Mouse (Mus musculus) embryonic facial prominence, embryonic 12.5 days (tissue): ENCODE results near the gene Kif5c. TPM values are rescaled to one million over a fixed set of nuclear protein-coding genes. Genes with fewer than 3 reads are reported as not detected.

Source experiments
- ATAC-seq: fragments of 200-750 bp; cut with Nextera tagmentation; 2 replicates; pipeline ENCODE4 v1.8.0; 2017; ENCODE audit not compliant: insufficient number of reproducible peaks, insufficient read depth, low FRiP score, low TSS enrichment
- H3K27ac ChIP-seq: fragments of 300-500 bp; sonication (generic); 2 replicates; pipeline ENCODE4 v1.5.1; 2016; ENCODE audit warnings: mild to moderate bottlenecking
- H3K27me3 ChIP-seq: fragments of 300-500 bp; sonication (generic); 2 replicates; pipeline ENCODE4 v1.6.1; 2016; ENCODE audit warnings: mild to moderate bottlenecking, moderate library complexity
- H3K36me3 ChIP-seq: fragments of 300-500 bp; sonication (generic); 2 replicates; pipeline ENCODE4 v1.6.1; 2016; ENCODE audit warnings: mild to moderate bottlenecking
- H3K4me1 ChIP-seq: fragments of 300-500 bp; sonication (generic); 2 replicates; pipeline ENCODE4 v1.6.1; 2016
- H3K4me2 ChIP-seq: fragments of 300-500 bp; sonication (generic); replicated peaks from 2 replicates; pipeline ENCODE4 v1.6.1; 2016; ENCODE audit warnings: mild to moderate bottlenecking, moderate library complexity
- H3K4me3 ChIP-seq: fragments of 300-500 bp; sonication (generic); 2 replicates; pipeline ENCODE4 v1.5.1; 2016; ENCODE audit warnings: mild to moderate bottlenecking
- H3K9ac ChIP-seq: fragments of 300-500 bp; sonication (generic); 2 replicates; pipeline ENCODE4 v1.6.1; 2016; ENCODE audit warnings: mild to moderate bottlenecking, moderate library complexity
- H3K9me3 ChIP-seq: fragments of 300-500 bp; sonication (generic); 2 replicates; pipeline ENCODE4 v1.6.1; 2016; ENCODE audit warnings: mild to moderate bottlenecking, moderate library complexity
- WGBS: fragments of 180-500 bp; shearing (Covaris S2); methylation state at CpG from one replicate; pipeline ENCODE4 v1.1.7; 2016; 5-methylcytosine and 5-hydroxymethylcytosine counted together
- polyA plus RNA-seq: library from polyadenylated mRNA; unstranded; fragments of >200 nt; fragmentation: Nextera tagmentation; extraction: Ambion mirVana; gene quantifications from 2 replicates; pipeline ENCODE4 v1.2.1, GENCODE M21; 2016

The Kif5c gene
- polyA plus RNA-seq, 1 experiment from 2014 or later, result 25.9 TPM

- Histone ChIP-seq H3K9me3 (no peaks in the 10 kb centered on the region), H3K36me3 (peaks cover 53% of the 10 kb centered on the region), H3K9ac (no peak overlapping the region), H3K4me3 (no peak overlapping the region), H3K4me1 (no peaks in the 10 kb centered on the region), H3K4me2 (no peak overlapping the region), H3K27ac (no peak overlapping the region), H3K27me3 (no peaks in the 10 kb centered on the region)
- WGBS, result 85% methylated on average over 10 of the region's 10 CpGs
- no peak for ATAC-seq
These were observed 132.6 kb downstream of the Kif5c start for GRCm38 (mm10) chr2:49751544-49752210.

GRCm38 (mm10) chr2:49752211-49752607 is 133.1 kb downstream of the Kif5c start:
- no peaks in the 10 kb centered on the region for H3K27me3 ChIP-seq
- 90% methylated on average over 8 of the region's 8 CpGs for WGBS
- peaks cover 57% of the 10 kb centered on the region for H3K36me3 ChIP-seq
- no peak overlapping the region for H3K4me2 ChIP-seq
- no peak overlapping the region for H3K27ac ChIP-seq
- ATAC-seq, result no peak
- H3K9ac ChIP-seq, result no peak overlapping the region
- H3K4me1 ChIP-seq, result no peaks in the 10 kb centered on the region
- H3K4me3 ChIP-seq, result no peak overlapping the region
- no peaks in the 10 kb centered on the region for H3K9me3 ChIP-seq

GRCm38 (mm10) chr2:49753062-49753461 is 134.0 kb downstream of the Kif5c start:
- Histone ChIP-seq H3K4me2 (no peak overlapping the region), H3K36me3 (peaks cover 61% of the 10 kb centered on the region), H3K9ac (no peak overlapping the region), H3K4me3 (no peak overlapping the region), H3K4me1 (no peaks in the 10 kb centered on the region), H3K27ac (no peak overlapping the region), H3K27me3 (no peaks in the 10 kb centered on the region), H3K9me3 (no peaks in the 10 kb centered on the region)
- no peak for ATAC-seq
- WGBS, result 93% methylated on average over 3 of the region's 3 CpGs

GRCm38 (mm10) chr2:49755054-49755453 is 136.0 kb downstream of the Kif5c start:
- Histone ChIP-seq H3K9me3 (no peaks in the 10 kb centered on the region), H3K27ac (no peak overlapping the region), H3K4me2 (no peak overlapping the region), H3K4me3 (no peak overlapping the region), H3K27me3 (no peaks in the 10 kb centered on the region), H3K36me3 (peaks cover 63% of the 10 kb centered on the region), H3K4me1 (no peaks in the 10 kb centered on the region), H3K9ac (no peak overlapping the region)
- 66% methylated on average over 2 of the region's 2 CpGs for WGBS
- ATAC-seq, result no peak

- Histone ChIP-seq H3K4me2 (no peak overlapping the region), H3K4me1 (no peaks in the 10 kb centered on the region), H3K27ac (no peak overlapping the region), H3K9ac (no peak overlapping the region), H3K4me3 (no peak overlapping the region), H3K9me3 (no peaks in the 10 kb centered on the region), H3K27me3 (no peaks in the 10 kb centered on the region), H3K36me3 (peaks cover 55% of the 10 kb centered on the region)
- 89% methylated on average over 7 of the region's 7 CpGs for WGBS
- no peak for ATAC-seq
These were observed 138.5 kb downstream of the Kif5c start for GRCm38 (mm10) chr2:49757616-49758015.

GRCm38 (mm10) chr2:49764331-49764946 is 145.3 kb downstream of the Kif5c start:
- Histone ChIP-seq H3K36me3 (peaks cover 20% of the 10 kb centered on the region), H3K27me3 (no peaks in the 10 kb centered on the region), H3K4me2 (no peak overlapping the region), H3K27ac (no peak overlapping the region), H3K4me1 (no peaks in the 10 kb centered on the region), H3K4me3 (no peak overlapping the region), H3K9ac (no peak overlapping the region), H3K9me3 (no peaks in the 10 kb centered on the region)
- 50% methylated on average over 7 of the region's 7 CpGs for WGBS
- ATAC-seq, result no peak

GRCm38 (mm10) chr2:49768916-49769315 is 149.8 kb downstream of the Kif5c start:
- H3K36me3 ChIP-seq, result no peaks in the 10 kb centered on the region; the same call in 1 of the 2 replicates
- WGBS, result 83% methylated on average over 2 of the region's 2 CpGs
- H3K27ac ChIP-seq, result no peak overlapping the region
- H3K9me3 ChIP-seq, result no peaks in the 10 kb centered on the region
- H3K4me2 ChIP-seq, result no peak overlapping the region
- no peak overlapping the region for H3K4me3 ChIP-seq
- ATAC-seq, result no peak
- no peaks in the 10 kb centered on the region for H3K27me3 ChIP-seq
- no peak overlapping the region for H3K9ac ChIP-seq
- no peaks in the 10 kb centered on the region for H3K4me1 ChIP-seq

GRCm38 (mm10) chr2:49770440-49770839 is 151.3 kb downstream of the Kif5c start:
- Histone ChIP-seq H3K9ac (no peak overlapping the region), H3K9me3 (no peaks in the 10 kb centered on the region), H3K27me3 (no peaks in the 10 kb centered on the region), H3K36me3 (no peaks in the 10 kb centered on the region; the same call in 1 of the 2 replicates), H3K27ac (no peak overlapping the region), H3K4me3 (no peak overlapping the region), H3K4me1 (no peaks in the 10 kb centered on the region), H3K4me2 (no peak overlapping the region)
- ATAC-seq, result no peak
- 73% methylated on average over 5 of the region's 5 CpGs for WGBS

- Histone ChIP-seq H3K27me3 (no peaks in the 10 kb centered on the region), H3K4me1 (no peaks in the 10 kb centered on the region), H3K4me2 (no peak overlapping the region), H3K4me3 (no peak overlapping the region), H3K9ac (no peak overlapping the region), H3K36me3 (no peaks in the 10 kb centered on the region; the same call in 1 of the 2 replicates), H3K27ac (no peak overlapping the region), H3K9me3 (no peaks in the 10 kb centered on the region)
- ATAC-seq, result no peak
- WGBS, result 67% methylated on average over 11 of the region's 11 CpGs
These were observed 152.1 kb downstream of the Kif5c start for GRCm38 (mm10) chr2:49771172-49771571.

- Histone ChIP-seq H3K27me3 (no peaks in the 10 kb centered on the region), H3K27ac (no peak overlapping the region), H3K9ac (no peak overlapping the region), H3K4me1 (no peaks in the 10 kb centered on the region), H3K36me3 (no peaks in the 10 kb centered on the region), H3K9me3 (no peaks in the 10 kb centered on the region), H3K4me2 (no peak overlapping the region), H3K4me3 (no peak overlapping the region)
- WGBS, result 79% methylated on average over 10 of the region's 10 CpGs
- ATAC-seq, result no peak
These were observed 154.3 kb downstream of the Kif5c start for GRCm38 (mm10) chr2:49773194-49773931.

GRCm38 (mm10) chr2:49774180-49774579 is 155.1 kb downstream of the Kif5c start:
- Histone ChIP-seq H3K4me1 (no peaks in the 10 kb centered on the region), H3K9ac (no peak overlapping the region), H3K4me3 (no peak overlapping the region), H3K27ac (no peak overlapping the region), H3K27me3 (no peaks in the 10 kb centered on the region), H3K9me3 (no peaks in the 10 kb centered on the region), H3K4me2 (no peak overlapping the region), H3K36me3 (no peaks in the 10 kb centered on the region)
- no peak for ATAC-seq

GRCm38 (mm10) chr2:49775187-49775586 is 156.1 kb downstream of the Kif5c start:
- ATAC-seq, result no peak
- no peaks in the 10 kb centered on the region for H3K9me3 ChIP-seq
- no peak overlapping the region for H3K4me2 ChIP-seq
- H3K4me3 ChIP-seq, result no peak overlapping the region
- H3K36me3 ChIP-seq, result no peaks in the 10 kb centered on the region
- H3K4me1 ChIP-seq, result no peaks in the 10 kb centered on the region
- no peak overlapping the region for H3K9ac ChIP-seq
- no peaks in the 10 kb centered on the region for H3K27me3 ChIP-seq
- WGBS, result 86% methylated on average over 4 of the region's 4 CpGs
- H3K27ac ChIP-seq, result no peak overlapping the region
